In genomic region chr2:118743261-118743943, GRCm38 (mm10) we compare ENCODE assay signal across 8 mouse cellular contexts. TPM values are rescaled to one million over a fixed set of nuclear protein-coding genes. Genes with fewer than 3 reads are reported as not detected.
A peak's percentile ranks its signal among the peaks of the same experiment; 100 is the strongest.
DNase-seq lines count a peak whose midpoint lies in the region; ATAC-seq and TF ChIP-seq lines count a peak whose summit lies in the region.
"Had no signal": no experiment of that assay in that cellular context is flagged by ENCODE, and none has a peak within 500 bp of the region (broad histone marks: within the 10 kb centered on the region; RNA-seq: fewer than 3 reads in every experiment).

No protein-coding gene starts in this region.

- H3K9me3 ChIP-seq in kidney, postnatal 0 days (replicated peaks; ENCODE audit: low read length): no peaks in the 10 kb centered on the region
- H3K9me3 ChIP-seq in kidney, embryonic 16.5 days (ENCODE audit: low read length): no peaks in the 10 kb centered on the region

- no peak for ATAC-seq in kidney, postnatal 0 days (replicated peaks; ENCODE audit: low FRiP score, low read depth)
- ATAC-seq in kidney, embryonic 16.5 days (ENCODE audit: low FRiP score, low TSS enrichment): no peak
- no peak for ATAC-seq in Patski
- peak; percentile 52 for ATAC-seq in megakaryocyte, adult 5-6 weeks (ENCODE audit: poor library complexity, severe bottlenecking)

- peak; percentile 89 for DNase-seq in kidney, postnatal 0 days (ENCODE audit: low spot score)
- peak; percentile 77 for DNase-seq in CD4-positive, CD25-positive, alpha-beta regulatory T cell, adult 2 months (ENCODE audit: low read depth, low spot score)
- DNase-seq in Patski (ENCODE audit: low read depth, low spot score): no peak
- peak; percentile 56 for DNase-seq in embryo, embryonic 9.5 days (ENCODE audit: extremely low spot score)
- no peak for DNase-seq in right cerebral cortex, adult 18-20 months

- 27% methylated on average over 8 of the region's 8 CpGs for WGBS in kidney, postnatal 0 days
- 29% methylated on average over 8 of the region's 8 CpGs for WGBS in kidney, embryonic 16.5 days

- peak; percentile 85 for TF ChIP-seq CTCF in kidney, postnatal 0 days (IDR thresholded peaks at IDR 0.05; ENCODE audit: low read depth)
- peak; percentile 90 for TF ChIP-seq CTCF in Patski (IDR thresholded peaks at IDR 0.05)

- peaks cover 7% of the 10 kb centered on the region for H3K27me3 ChIP-seq in kidney, postnatal 0 days (ENCODE audit: insufficient read depth, low read length)
- H3K27me3 ChIP-seq in kidney, embryonic 16.5 days (ENCODE audit: insufficient read depth, low read length): peaks cover 17% of the 10 kb centered on the region
- H3K27me3 ChIP-seq in Patski: peaks cover 5% of the 10 kb centered on the region

- in situ Hi-C loops in Patski (cut with MboI; ENCODE audit: low pct_unique_long_range_greater_than_20kb): loop anchor here (25.0 kb wide), 1 partner anchor 256 kb away; the partner anchor contains the start of gene Srp14

- H3K27ac ChIP-seq in kidney, postnatal 0 days: no peak overlapping the region
- H3K27ac ChIP-seq in kidney, embryonic 16.5 days (ENCODE audit: low read length): no peak overlapping the region

- peaks cover 7% of the 10 kb centered on the region for H3K4me1 ChIP-seq in kidney, postnatal 0 days (replicated peaks; ENCODE audit: insufficient read depth, low read length)
- H3K4me1 ChIP-seq in kidney, embryonic 16.5 days (ENCODE audit: insufficient read depth, low read length): peaks cover 17% of the 10 kb centered on the region

- H3K9ac ChIP-seq in kidney, postnatal 0 days (ENCODE audit: low read depth, low read length): no peak overlapping the region
- H3K9ac ChIP-seq in kidney, embryonic 16.5 days (replicated peaks; ENCODE audit: low read length): no peak overlapping the region

- CTCF ChIA-PET in Patski (lab: Charles Lee): interaction anchor here (0.5 to 2.0 kb wide), 9 partner anchors 10 to 140 kb away, joined by 3 to 9 read pairs (median 3); no protein-coding TSS in a partner anchor

- H3K36me3 ChIP-seq in kidney, postnatal 0 days (ENCODE audit: insufficient read depth, low read length): no peaks in the 10 kb centered on the region
- H3K36me3 ChIP-seq in kidney, embryonic 16.5 days (ENCODE audit: insufficient read depth, low read length): no peaks in the 10 kb centered on the region

- no peak overlapping the region for H3K4me3 ChIP-seq in kidney, postnatal 0 days (replicated peaks; ENCODE audit: low read depth, low read length)
- H3K4me3 ChIP-seq in kidney, embryonic 16.5 days (ENCODE audit: low read length): no peak overlapping the region
- H3K4me3 ChIP-seq: erythroblast, embryonic 14.5 days had no signal

- H3K4me2 ChIP-seq in kidney, postnatal 0 days (ENCODE audit: low read length): no peak overlapping the region
- H3K4me2 ChIP-seq in kidney, embryonic 16.5 days (replicated peaks; ENCODE audit: low read depth, low read length): no peak overlapping the region

- POLR2A ChIA-PET in Patski (lab: Charles Lee): no interaction called here

RNA-seq across cellular contexts. Expression of gene Inafm2, which starts 2.2 kb away (rescaled TPM):
- polyA plus RNA-seq in kidney, postnatal 0 days (2015; fragmentation: Nextera tagmentation; extraction: Ambion mirVana): 16.1 and 16.8 TPM in 2 replicates
- 15.2 and 16.3 TPM in 2 replicates for polyA plus RNA-seq in kidney, embryonic 16.5 days (2015; fragmentation: Nextera tagmentation; extraction: Ambion mirVana)
- 25.9 TPM for polyA plus RNA-seq in Patski (2021)
- 12.0 and 15.3 TPM in 2 replicates for total RNA-seq in megakaryocyte, adult 5-6 weeks (2015)
- 10.6 and 11.2 TPM in 2 replicates for total RNA-seq in megakaryocyte, adult 5-6 weeks (2017)

RNA-seq across cellular contexts. Expression of gene Plcb2, which starts 15.2 kb away (rescaled TPM):
- polyA plus RNA-seq in kidney, postnatal 0 days (2015; fragmentation: Nextera tagmentation; extraction: Ambion mirVana): 1.3 and 1.4 TPM in 2 replicates
- 1.4 and 1.7 TPM in 2 replicates for polyA plus RNA-seq in kidney, embryonic 16.5 days (2015; fragmentation: Nextera tagmentation; extraction: Ambion mirVana)
- 0.03 TPM for polyA plus RNA-seq in Patski (2021)
- total RNA-seq in megakaryocyte, adult 5-6 weeks (2015): 48.2 and 48.4 TPM in 2 replicates
- total RNA-seq in megakaryocyte, adult 5-6 weeks (2017): 38.1 and 46.9 TPM in 2 replicates

RNA-seq across cellular contexts. Expression of gene Ccdc9b, which starts 19.1 kb away (rescaled TPM):
- polyA plus RNA-seq in kidney, postnatal 0 days (2015; fragmentation: Nextera tagmentation; extraction: Ambion mirVana): 0.91 and 0.95 TPM in 2 replicates
- polyA plus RNA-seq in kidney, embryonic 16.5 days (2015; fragmentation: Nextera tagmentation; extraction: Ambion mirVana): 1.3 and 1.4 TPM in 2 replicates
- polyA plus RNA-seq in Patski (2021): 31.5 TPM
- total RNA-seq in megakaryocyte, adult 5-6 weeks (2015): 0.16 TPM in 1 of 2 replicates, not detected in the other
- 0.44 and 0.53 TPM in 2 replicates for total RNA-seq in megakaryocyte, adult 5-6 weeks (2017)
- polyA plus RNA-seq: erythroblast, embryonic 14.5 days had no signal

RNA-seq across cellular contexts. Expression of gene Phgr1, which starts 29.2 kb away (rescaled TPM):
- not detected in 2 replicates for polyA plus RNA-seq in kidney, postnatal 0 days (2015; fragmentation: Nextera tagmentation; extraction: Ambion mirVana)
- polyA plus RNA-seq in kidney, embryonic 16.5 days (2015; fragmentation: Nextera tagmentation; extraction: Ambion mirVana): not detected in 2 replicates
- not detected for polyA plus RNA-seq in Patski (2021)
- total RNA-seq in megakaryocyte, adult 5-6 weeks (2015): not detected in 2 replicates
- total RNA-seq in megakaryocyte, adult 5-6 weeks (2017): not detected in 2 replicates
- polyA plus RNA-seq: erythroblast, embryonic 14.5 days had no signal

RNA-seq across cellular contexts. Expression of gene Disp2, which starts 36.1 kb away (rescaled TPM):
- 0.01 and 0.05 TPM in 2 replicates for polyA plus RNA-seq in kidney, postnatal 0 days (2015; fragmentation: Nextera tagmentation; extraction: Ambion mirVana)
- 0.46 and 0.81 TPM in 2 replicates for polyA plus RNA-seq in kidney, embryonic 16.5 days (2015; fragmentation: Nextera tagmentation; extraction: Ambion mirVana)
- polyA plus RNA-seq in Patski (2021): 0.03 TPM
- total RNA-seq in megakaryocyte, adult 5-6 weeks (2015): 0.02 TPM in 1 of 2 replicates, not detected in the other
- total RNA-seq in megakaryocyte, adult 5-6 weeks (2017): not detected in 2 replicates
- polyA plus RNA-seq: erythroblast, embryonic 14.5 days had no signal

Comparison
In these comparisons a context has a peak if more than half of its experiments do, and no peak if none do; other contexts are left out.
1. DNase-seq: peak in kidney, postnatal 0 days (single experiment), CD4-positive, CD25-positive, alpha-beta regulatory T cell, adult 2 months (single experiment) and embryo, embryonic 9.5 days (single experiment); none in Patski (single experiment) and right cerebral cortex, adult 18-20 months (single experiment).
2. RNA of gene Ccdc9b, which starts 19.1 kb away (polyA plus RNA-seq): 31.5 TPM in Patski (single experiment); 1.3 to 1.4 TPM in kidney, embryonic 16.5 days and 0.91 to 0.95 TPM in kidney, postnatal 0 days; every median in the first group is over 10 times any median in the second.